Mouse (Mus musculus) frontal cortex, postnatal 25 days (tissue): ENCODE data around the gene Matn1.

Source experiments
- DNase-seq, 2 experiments: peaks; one replicate each; pipeline ENCODE4 v3.0.0; 2022; ENCODE audit warnings: low spot score in 2 of 2

Matn1 gene

GRCm38 (mm10) chr4:130984416-130985182 lies 40.4 kb downstream of the Matn1 start:
- DNase-seq, result no peak

GRCm38 (mm10) chr4:130987046-130987445 lies 42.9 kb downstream of the Matn1 start:
- DNase-seq, result no peak

- DNase-seq, result no peak
Measured at GRCm38 (mm10) chr4:130988219-130988839, 44.1 kb downstream of the Matn1 start.

- no peak for DNase-seq
Measured at GRCm38 (mm10) chr4:130989146-130989545, 45.0 kb downstream of the Matn1 start.

GRCm38 (mm10) chr4:130990966-130991365 lies 46.8 kb downstream of the Matn1 start:
- DNase-seq, result no peak

- DNase-seq, result no peak
Measured at GRCm38 (mm10) chr4:130994556-130994955, 50.4 kb downstream of the Matn1 start.

- no peak for DNase-seq
Measured at GRCm38 (mm10) chr4:130999744-131000527, 55.8 kb downstream of the Matn1 start.

- DNase-seq, result no peak
Measured at GRCm38 (mm10) chr4:131000614-131001178, 56.5 kb downstream of the Matn1 start.
